Mouse (Mus musculus) limb, embryonic 15.5 days (tissue): ENCODE measurements around the gene Fermt2. TPM values are rescaled to one million over a fixed set of nuclear protein-coding genes. Genes with fewer than 3 reads are reported as not detected.
A peak's percentile ranks its signal among the peaks of the same experiment; 100 is the strongest.

ENCODE experiments used
- ATAC-seq: fragments of 200-750 bp; cut with Nextera tagmentation; 2 replicates; pipeline ENCODE4 v1.8.0; 2017; ENCODE audit warnings: low read depth, moderate TSS enrichment; ENCODE audit not compliant: insufficient number of reproducible peaks, low FRiP score, low TSS enrichment
- H3K27ac ChIP-seq: fragments of 300-500 bp; sonication (generic); 2 replicates; pipeline ENCODE4 v1.5.1; 2015; ENCODE audit warnings: moderate library complexity, mild to moderate bottlenecking, inconsistent platforms
- H3K27me3 ChIP-seq: fragments of 300-500 bp; sonication (generic); 2 replicates; pipeline ENCODE4 v1.6.1; 2015; ENCODE audit warnings: inconsistent platforms
- H3K36me3 ChIP-seq: fragments of 300-500 bp; sonication (generic); 2 replicates; pipeline ENCODE4 v1.6.1; 2015; ENCODE audit warnings: inconsistent platforms
- H3K4me1 ChIP-seq: fragments of 300-500 bp; sonication (generic); 2 replicates; pipeline ENCODE4 v1.6.1; 2015; ENCODE audit warnings: inconsistent platforms
- H3K4me2 ChIP-seq: fragments of 300-500 bp; sonication (generic); 2 replicates; pipeline ENCODE4 v1.6.1; 2015; ENCODE audit warnings: mild to moderate bottlenecking, inconsistent platforms
- H3K4me3 ChIP-seq: fragments of 300-500 bp; sonication (generic); 2 replicates; pipeline ENCODE4 v1.5.1; 2015; ENCODE audit warnings: mild to moderate bottlenecking, inconsistent platforms
- H3K9ac ChIP-seq: fragments of 300-500 bp; sonication (generic); 2 replicates; pipeline ENCODE4 v1.6.1; 2015; ENCODE audit warnings: inconsistent platforms
- H3K9me3 ChIP-seq: fragments of 300-500 bp; sonication (generic); 2 replicates; pipeline ENCODE4 v1.6.1; 2016; ENCODE audit warnings: inconsistent platforms
- WGBS: fragments of 180-500 bp; shearing (Covaris S2); methylation state at CpG from one replicate; pipeline ENCODE4 v1.1.7; 2015; 5-methylcytosine and 5-hydroxymethylcytosine counted together
- polyA plus RNA-seq: library from polyadenylated mRNA; unstranded; fragments of >200 nt; fragmentation: Nextera tagmentation; extraction: Ambion mirVana; gene quantifications from 2 replicates; pipeline ENCODE4 v1.2.1, GENCODE M21; 2015

The Fermt2 gene
- polyA plus RNA-seq, 1 experiment from 2014 or later, result 136 TPM

GRCm38 (mm10) chr14:45445445-45445844 lies 84.5 kb downstream of the Fermt2 start:
- peaks cover 20% of the 10 kb centered on the region; the same call in 1 of the 2 replicates for H3K4me1 ChIP-seq
- WGBS, result 64% methylated on average over 12 of the region's 12 CpGs
- no peak overlapping the region for H3K4me2 ChIP-seq
- ATAC-seq, result no peak
- no peaks in the 10 kb centered on the region for H3K36me3 ChIP-seq
- no peak overlapping the region for H3K4me3 ChIP-seq
- H3K27me3 ChIP-seq, result no peaks in the 10 kb centered on the region
- no peak overlapping the region for H3K9ac ChIP-seq
- H3K9me3 ChIP-seq, result no peaks in the 10 kb centered on the region
- H3K27ac ChIP-seq, result no peak overlapping the region

GRCm38 (mm10) chr14:45444870-45445269 lies 85.0 kb downstream of the Fermt2 start:
- Histone ChIP-seq H3K27me3 (no peaks in the 10 kb centered on the region), H3K4me1 (peaks cover 20% of the 10 kb centered on the region; the same call in 1 of the 2 replicates), H3K36me3 (no peaks in the 10 kb centered on the region), H3K27ac (no peak overlapping the region), H3K4me2 (0 out of 2 replicates have a peak overlapping the region, but pooled peaks have one; percentile 5), H3K9ac (no peak overlapping the region), H3K9me3 (no peaks in the 10 kb centered on the region), H3K4me3 (no peak overlapping the region)
- 41% methylated on average over 7 of the region's 7 CpGs for WGBS
- no peak for ATAC-seq

GRCm38 (mm10) chr14:45442781-45443560 lies 86.9 kb downstream of the Fermt2 start:
- no peaks in the 10 kb centered on the region for H3K9me3 ChIP-seq
- H3K4me2 ChIP-seq, result no peak overlapping the region
- no peak overlapping the region for H3K9ac ChIP-seq
- 25% methylated on average over 12 of the region's 12 CpGs for WGBS
- H3K36me3 ChIP-seq, result no peaks in the 10 kb centered on the region
- ATAC-seq, result no peak
- peaks cover 26% of the 10 kb centered on the region for H3K4me1 ChIP-seq
- no peak overlapping the region for H3K27ac ChIP-seq
- H3K4me3 ChIP-seq, result no peak overlapping the region
- H3K27me3 ChIP-seq, result no peaks in the 10 kb centered on the region

- no peak overlapping the region for H3K4me2 ChIP-seq
- no peaks in the 10 kb centered on the region for H3K36me3 ChIP-seq
- no peak overlapping the region for H3K27ac ChIP-seq
- H3K4me3 ChIP-seq, result no peak overlapping the region
- no peak for ATAC-seq
- no peak overlapping the region for H3K9ac ChIP-seq
- 55% methylated on average over 6 of the region's 6 CpGs for WGBS
- H3K9me3 ChIP-seq, result no peaks in the 10 kb centered on the region
- H3K27me3 ChIP-seq, result no peaks in the 10 kb centered on the region
- peaks cover 29% of the 10 kb centered on the region for H3K4me1 ChIP-seq
These were observed 88.6 kb downstream of the Fermt2 start for GRCm38 (mm10) chr14:45441291-45441690.

- H3K9ac ChIP-seq, result no peak overlapping the region
- ATAC-seq, result no peak
- no peaks in the 10 kb centered on the region for H3K27me3 ChIP-seq
- no peaks in the 10 kb centered on the region for H3K36me3 ChIP-seq
- H3K4me1 ChIP-seq, result peaks cover 21% of the 10 kb centered on the region
- H3K9me3 ChIP-seq, result no peaks in the 10 kb centered on the region
- H3K4me3 ChIP-seq, result no peak overlapping the region
- WGBS, result 46% methylated on average over 9 of the region's 9 CpGs
- H3K4me2 ChIP-seq, result no peak overlapping the region
- no peak overlapping the region for H3K27ac ChIP-seq
These were observed 90.5 kb downstream of the Fermt2 start for GRCm38 (mm10) chr14:45439387-45439786.

- Histone ChIP-seq H3K4me1 (peaks cover 21% of the 10 kb centered on the region), H3K4me3 (no peak overlapping the region), H3K4me2 (no peak overlapping the region), H3K27ac (no peak overlapping the region), H3K36me3 (no peaks in the 10 kb centered on the region), H3K9ac (no peak overlapping the region), H3K9me3 (no peaks in the 10 kb centered on the region), H3K27me3 (no peaks in the 10 kb centered on the region)
- no peak for ATAC-seq
- WGBS, result 50% methylated on average over 2 of the region's 2 CpGs
These were observed 91.0 kb downstream of the Fermt2 start for GRCm38 (mm10) chr14:45438931-45439275.

GRCm38 (mm10) chr14:45438250-45438930 lies 91.5 kb downstream of the Fermt2 start:
- Histone ChIP-seq H3K27ac (peak overlapping the region; percentile 38; the same call in 1 of the 2 replicates), H3K9me3 (no peaks in the 10 kb centered on the region), H3K9ac (no peak overlapping the region), H3K36me3 (no peaks in the 10 kb centered on the region), H3K27me3 (no peaks in the 10 kb centered on the region), H3K4me2 (peak overlapping the region; percentile 6; the same call in 1 of the 2 replicates), H3K4me1 (peaks cover 21% of the 10 kb centered on the region), H3K4me3 (no peak overlapping the region)
- ATAC-seq, result no peak
- WGBS, result 24% methylated on average over 19 of the region's 19 CpGs

- no peak for ATAC-seq
- no peak overlapping the region for H3K27ac ChIP-seq
- H3K4me1 ChIP-seq, result peaks cover 9% of the 10 kb centered on the region
- no peak overlapping the region for H3K4me3 ChIP-seq
- no peaks in the 10 kb centered on the region for H3K9me3 ChIP-seq
- 71% methylated on average over 6 of the region's 6 CpGs for WGBS
- no peaks in the 10 kb centered on the region for H3K36me3 ChIP-seq
- H3K27me3 ChIP-seq, result no peaks in the 10 kb centered on the region
- H3K4me2 ChIP-seq, result no peak overlapping the region
- H3K9ac ChIP-seq, result no peak overlapping the region
These were observed 95.7 kb downstream of the Fermt2 start for GRCm38 (mm10) chr14:45434220-45434619.

GRCm38 (mm10) chr14:45432003-45432402 lies 97.9 kb downstream of the Fermt2 start:
- Histone ChIP-seq H3K27ac (no peak overlapping the region), H3K4me3 (no peak overlapping the region), H3K4me2 (no peak overlapping the region), H3K9me3 (no peaks in the 10 kb centered on the region), H3K36me3 (no peaks in the 10 kb centered on the region), H3K4me1 (no peaks in the 10 kb centered on the region), H3K27me3 (no peaks in the 10 kb centered on the region), H3K9ac (no peak overlapping the region)
- WGBS, result 75% methylated on average over 4 of the region's 4 CpGs
- ATAC-seq, result no peak

- WGBS, result 69% methylated on average over 13 of the region's 13 CpGs
- no peaks in the 10 kb centered on the region for H3K27me3 ChIP-seq
- no peak overlapping the region for H3K4me3 ChIP-seq
- no peak for ATAC-seq
- H3K36me3 ChIP-seq, result no peaks in the 10 kb centered on the region
- H3K27ac ChIP-seq, result no peak overlapping the region
- H3K4me1 ChIP-seq, result no peaks in the 10 kb centered on the region
- H3K4me2 ChIP-seq, result no peak overlapping the region
- H3K9me3 ChIP-seq, result 0 out of 2 replicates have a peak, but pooled peaks cover 3% of the 10 kb centered on the region
- no peak overlapping the region for H3K9ac ChIP-seq
These were observed 99.7 kb downstream of the Fermt2 start for GRCm38 (mm10) chr14:45430066-45430842.

GRCm38 (mm10) chr14:45423220-45423619 lies 106.7 kb downstream of the Fermt2 start:
- Histone ChIP-seq H3K4me3 (no peak overlapping the region), H3K36me3 (no peaks in the 10 kb centered on the region), H3K9me3 (0 out of 2 replicates have a peak, but pooled peaks cover 3% of the 10 kb centered on the region), H3K4me1 (no peaks in the 10 kb centered on the region), H3K9ac (no peak overlapping the region), H3K27ac (no peak overlapping the region), H3K4me2 (no peak overlapping the region), H3K27me3 (no peaks in the 10 kb centered on the region)
- no peak for ATAC-seq
- 5% methylated on average over 5 of the region's 5 CpGs for WGBS

- H3K36me3 ChIP-seq, result no peaks in the 10 kb centered on the region
- no peaks in the 10 kb centered on the region for H3K4me1 ChIP-seq
- H3K27ac ChIP-seq, result no peak overlapping the region
- no peak overlapping the region for H3K4me3 ChIP-seq
- no peak overlapping the region for H3K4me2 ChIP-seq
- H3K27me3 ChIP-seq, result no peaks in the 10 kb centered on the region
- H3K9me3 ChIP-seq, result 0 out of 2 replicates have a peak, but pooled peaks cover 3% of the 10 kb centered on the region
- no peak overlapping the region for H3K9ac ChIP-seq
- 64% methylated on average over 4 of the region's 4 CpGs for WGBS
- ATAC-seq, result no peak
These were observed 107.5 kb downstream of the Fermt2 start for GRCm38 (mm10) chr14:45422371-45422770.
